Mouse (Mus musculus) ES-Bruce4 (cell line): ENCODE data around the gene Lyst. TPM values are rescaled to one million over a fixed set of nuclear protein-coding genes. Genes with fewer than 3 reads are reported as not detected.

Experiments used
- H3K27ac ChIP-seq: 2 replicates; pipeline ENCODE4 v1.5.1; 2012; ENCODE audit warnings: low read length, inconsistent platforms; ENCODE audit not compliant: insufficient read depth
- H3K27me3 ChIP-seq: 2 replicates; pipeline ENCODE4 v1.6.1; 2012; ENCODE audit warnings: mild to moderate bottlenecking, low read length, inconsistent platforms; ENCODE audit not compliant: control insufficient read depth, poor library complexity, insufficient read depth, severe bottlenecking
- H3K36me3 ChIP-seq: 2 replicates; pipeline ENCODE4 v1.6.1; 2012; ENCODE audit warnings: inconsistent platforms, mild to moderate bottlenecking, low read length, moderate library complexity; ENCODE audit not compliant: control insufficient read depth, poor library complexity, insufficient read depth, severe bottlenecking
- H3K4me1 ChIP-seq: one replicate; pipeline ENCODE4 v1.8.1; 2011; ENCODE audit warnings: low read length; ENCODE audit not compliant: control insufficient read depth, insufficient read depth
- H3K4me3 ChIP-seq: 2 replicates; pipeline ENCODE4 v1.5.1; 2011; ENCODE audit warnings: low read depth, mild to moderate bottlenecking, low read length
- H3K9ac ChIP-seq: 2 replicates; pipeline ENCODE4 v1.6.1; 2012; ENCODE audit warnings: low read depth, mild to moderate bottlenecking, inconsistent platforms; ENCODE audit not compliant: poor library complexity, severe bottlenecking
- H3K9me3 ChIP-seq: replicated peaks from 2 replicates; pipeline ENCODE4 v1.6.1; 2012; ENCODE audit warnings: mild to moderate bottlenecking, low read length, inconsistent platforms; ENCODE audit not compliant: control insufficient read depth, poor library complexity, insufficient read depth, severe bottlenecking
- CTCF ChIP-seq: IDR thresholded peaks from one replicate; pipeline ENCODE4 v1.8.1; 2011; ENCODE audit warnings: low read depth, low read length
- EP300 ChIP-seq: IDR thresholded peaks from 2 replicates; pipeline ENCODE4 v1.6.1; 2011; ENCODE audit warnings: low read depth, low read length; ENCODE audit not compliant: insufficient read depth
- POLR2A ChIP-seq: IDR thresholded peaks from one replicate; pipeline ENCODE4 v1.8.1; 2011; ENCODE audit warnings: low read length; ENCODE audit not compliant: insufficient read depth
- polyA plus RNA-seq: library from polyadenylated mRNA; stranded (reverse); fragments of >200 nt; gene quantifications from 2 replicates; pipeline ENCODE4 v1.2.4, GENCODE M21; 2011; ENCODE audit warnings: low read depth; ENCODE audit not compliant: missing spikeins, insufficient read depth, insufficient read length

Gene Lyst
- polyA plus RNA-seq, 1 experiment = 9.8 TPM

GRCm38 (mm10) chr13:13558900-13559299, 31.3 kb upstream of the Lyst start:
- H3K4me3 ChIP-seq = no peak overlapping the region
- H3K27me3 ChIP-seq = no peaks in the 10 kb centered on the region
- H3K27ac ChIP-seq = no peak overlapping the region
- no peaks in the 10 kb centered on the region for H3K36me3 ChIP-seq
- H3K9me3 ChIP-seq = no peaks in the 10 kb centered on the region
- TF ChIP-seq CTCF = no peak
- TF ChIP-seq POLR2A = no peak
- TF ChIP-seq EP300 = no peak
- H3K4me1 ChIP-seq = no peaks in the 10 kb centered on the region
- H3K9ac ChIP-seq = no peak overlapping the region

DNA sequence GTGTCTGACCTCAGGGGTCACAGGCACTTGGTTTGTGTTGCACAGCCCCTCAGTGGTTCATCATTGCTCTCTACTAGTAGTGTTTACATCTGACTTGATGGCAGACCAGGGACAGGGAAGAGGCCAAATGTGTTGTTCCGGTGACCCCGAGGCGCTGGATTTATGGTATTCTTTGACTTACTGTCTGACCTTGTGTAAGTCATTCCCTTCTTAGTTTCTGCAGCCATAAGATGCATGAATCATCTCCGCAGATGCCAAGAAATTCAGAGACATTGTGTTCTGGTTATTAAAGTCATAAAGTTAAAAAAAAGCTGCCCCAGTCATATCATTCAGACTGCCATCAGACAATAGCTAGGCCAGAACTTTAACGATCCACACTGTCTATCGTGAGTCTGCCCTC, 27.6 kb upstream of the Lyst start:
- Histone ChIP-seq H3K4me1 (no peaks in the 10 kb centered on the region), H3K27me3 (no peaks in the 10 kb centered on the region), H3K27ac (no peak overlapping the region), H3K4me3 (no peak overlapping the region), H3K9ac (no peak overlapping the region), H3K36me3 (no peaks in the 10 kb centered on the region), H3K9me3 (no peaks in the 10 kb centered on the region)
- TF ChIP-seq CTCF (no peak), EP300 (no peak), POLR2A (no peak)

GRCm38 (mm10) chr13:13564116-13564515, 26.1 kb upstream of the Lyst start:
- no peaks in the 10 kb centered on the region for H3K4me1 ChIP-seq
- H3K36me3 ChIP-seq = no peaks in the 10 kb centered on the region
- H3K27me3 ChIP-seq = no peaks in the 10 kb centered on the region
- no peak overlapping the region for H3K9ac ChIP-seq
- no peak overlapping the region for H3K27ac ChIP-seq
- H3K9me3 ChIP-seq = no peaks in the 10 kb centered on the region
- TF ChIP-seq CTCF = no peak
- no peak for TF ChIP-seq EP300
- no peak for TF ChIP-seq POLR2A
- no peak overlapping the region for H3K4me3 ChIP-seq

GRCm38 (mm10) chr13:13564541-13564940, 25.7 kb upstream of the Lyst start:
- Histone ChIP-seq H3K9me3 (no peaks in the 10 kb centered on the region), H3K4me3 (no peak overlapping the region), H3K27ac (no peak overlapping the region), H3K27me3 (no peaks in the 10 kb centered on the region), H3K9ac (no peak overlapping the region), H3K36me3 (no peaks in the 10 kb centered on the region), H3K4me1 (no peaks in the 10 kb centered on the region)
- TF ChIP-seq POLR2A (no peak), EP300 (no peak), CTCF (no peak)

DNA sequence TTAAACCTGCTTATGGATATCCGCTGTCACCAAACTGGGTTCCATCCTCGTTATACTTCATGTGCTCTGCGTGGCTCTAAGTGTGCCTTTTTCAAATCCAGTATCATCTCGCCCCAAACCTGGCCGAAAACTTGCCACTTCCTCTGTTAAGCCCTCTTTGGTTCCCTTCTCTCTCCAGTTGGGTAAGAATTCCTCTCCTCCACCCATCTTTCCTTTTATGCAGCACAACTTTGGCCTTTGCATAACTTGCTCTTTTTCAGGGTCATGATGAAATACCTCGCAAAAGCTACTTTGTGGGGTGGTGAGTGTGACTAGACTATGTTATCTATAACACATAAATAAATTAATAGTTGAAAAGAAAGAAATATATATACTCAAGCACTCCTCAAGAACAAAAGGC, 22.6 kb upstream of the Lyst start:
- no peak overlapping the region for H3K9ac ChIP-seq
- no peaks in the 10 kb centered on the region for H3K36me3 ChIP-seq
- H3K27me3 ChIP-seq = no peaks in the 10 kb centered on the region
- TF ChIP-seq EP300 = no peak
- TF ChIP-seq CTCF = no peak
- no peak for TF ChIP-seq POLR2A
- H3K9me3 ChIP-seq = no peaks in the 10 kb centered on the region
- H3K4me3 ChIP-seq = no peak overlapping the region
- H3K4me1 ChIP-seq = no peaks in the 10 kb centered on the region
- no peak overlapping the region for H3K27ac ChIP-seq

DNA sequence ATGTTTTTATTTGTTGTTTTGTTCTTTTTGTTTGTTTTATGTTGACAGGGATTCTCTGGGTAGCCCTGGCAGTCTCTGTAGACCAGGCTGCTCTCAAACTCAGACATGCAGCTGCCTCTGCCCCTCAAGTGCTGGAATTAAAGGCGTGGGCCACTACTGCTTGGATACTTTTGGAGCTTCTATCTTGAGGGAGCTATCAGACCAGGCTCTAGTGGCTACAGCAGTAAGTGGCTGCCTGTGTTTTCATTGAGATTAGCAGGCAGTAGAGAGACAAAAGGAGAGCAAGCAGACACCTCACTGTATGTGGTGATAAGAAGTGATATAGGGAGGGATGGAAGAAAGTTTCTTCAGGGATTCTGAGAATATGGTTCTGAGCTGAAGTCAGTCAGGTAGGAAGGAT, 21.4 kb upstream of the Lyst start:
- Histone ChIP-seq H3K27me3 (no peaks in the 10 kb centered on the region), H3K27ac (no peak overlapping the region), H3K36me3 (no peaks in the 10 kb centered on the region), H3K4me3 (no peak overlapping the region), H3K9me3 (no peaks in the 10 kb centered on the region), H3K4me1 (no peaks in the 10 kb centered on the region), H3K9ac (no peak overlapping the region)
- TF ChIP-seq POLR2A (no peak), EP300 (no peak), CTCF (no peak)

DNA sequence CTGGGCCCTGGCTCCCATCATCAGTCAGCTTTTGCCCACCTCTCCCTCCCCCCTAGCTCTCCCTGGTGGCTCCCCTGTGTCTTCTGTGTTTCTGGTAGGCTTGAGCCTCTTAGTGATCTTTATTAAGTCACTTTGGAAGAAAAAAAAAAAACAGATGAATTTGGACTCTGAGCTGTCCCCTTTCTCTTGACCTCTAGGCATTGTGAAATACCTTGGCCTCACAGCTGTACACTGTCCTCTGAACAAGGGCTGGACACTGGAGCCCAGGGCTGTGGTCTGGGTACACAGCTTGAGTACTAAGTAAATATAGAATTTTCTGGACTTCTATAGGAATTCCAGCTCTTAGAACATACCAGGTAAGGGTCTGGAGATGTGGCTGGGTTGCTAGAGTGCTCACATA, 20.6 kb upstream of the Lyst start:
- no peak overlapping the region for H3K9ac ChIP-seq
- H3K9me3 ChIP-seq = no peaks in the 10 kb centered on the region
- no peak overlapping the region for H3K4me3 ChIP-seq
- no peak overlapping the region for H3K27ac ChIP-seq
- H3K27me3 ChIP-seq = no peaks in the 10 kb centered on the region
- no peaks in the 10 kb centered on the region for H3K4me1 ChIP-seq
- no peaks in the 10 kb centered on the region for H3K36me3 ChIP-seq
- TF ChIP-seq CTCF = no peak
- TF ChIP-seq POLR2A = no peak
- TF ChIP-seq EP300 = no peak
